Mouse (Mus musculus) CH12.LX (cell line): Measurements from ENCODE around the gene Hcfc2. TPM values are rescaled to one million over a fixed set of nuclear protein-coding genes. Genes with fewer than 3 reads are reported as not detected.
A peak's percentile ranks its signal among the peaks of the same experiment; 100 is the strongest.

Source experiments
- DNase-seq: peaks from one replicate; pipeline ENCODE4 v3.0.0-alpha.2; 2013; ENCODE audit errors: extremely low read depth
- H3K27ac ChIP-seq: 2 replicates; pipeline ENCODE4 v1.5.1; 2012; ENCODE audit warnings: low read depth, mild to moderate bottlenecking, control low read depth, moderate library complexity; ENCODE audit not compliant: insufficient read depth
- H3K27me3 ChIP-seq: replicated peaks from 2 replicates; pipeline ENCODE3; 2012; ENCODE audit warnings: inconsistent platforms
- H3K36me3 ChIP-seq, 2 experiments: replicated peaks in 1 of 2; 2 replicates each; pipeline versions ENCODE3 to v1.6.1; 2012; ENCODE audit warnings: inconsistent platforms in 1 of 2, low read length in 1 of 2, mild to moderate bottlenecking in 1 of 2, mixed read lengths in 1 of 2, moderate library complexity in 1 of 2; ENCODE audit not compliant: control insufficient read depth in 1 of 2, insufficient read depth in 1 of 2
- H3K4me1 ChIP-seq, 2 experiments: 2 replicates each; pipeline ENCODE4 v1.6.1; 2012; ENCODE audit warnings: inconsistent platforms in 1 of 2, moderate library complexity in 1 of 2; ENCODE audit not compliant: insufficient read depth in 2 of 2, control insufficient read depth in 1 of 2
- H3K4me2 ChIP-seq: 2 replicates; pipeline ENCODE4 v1.6.1; 2012; ENCODE audit warnings: low read depth, mild to moderate bottlenecking, control low read depth; ENCODE audit not compliant: poor library complexity, insufficient read depth, severe bottlenecking
- H3K4me3 ChIP-seq, 3 experiments: fragments of 150-350 bp in 1 of 3; sonication (generic) in 1 of 3; replicated peaks in 1 of 3; 2 replicates each; pipeline versions ENCODE3 to v1.5.1; 2011 to 2012; ENCODE audit warnings: low read depth in 2 of 3, low read length in 2 of 3, mild to moderate bottlenecking in 2 of 3, moderate library complexity in 2 of 3, control low read depth in 1 of 3, improper control_type of control experiment in 1 of 3, inconsistent platforms in 1 of 3, mixed read lengths in 1 of 3; ENCODE audit not compliant: poor library complexity in 1 of 3
- H3K79me2 ChIP-seq: replicated peaks from 2 replicates; pipeline ENCODE4 v1.6.1; 2012; ENCODE audit warnings: mild to moderate bottlenecking, moderate library complexity; ENCODE audit not compliant: control insufficient read depth, poor library complexity, insufficient read depth, severe bottlenecking; ENCODE audit errors: extremely low read depth
- H3K9ac ChIP-seq: 2 replicates; pipeline ENCODE4 v1.6.1; 2012; ENCODE audit warnings: low read depth, mild to moderate bottlenecking, control low read depth, moderate library complexity; ENCODE audit not compliant: insufficient read depth
- H3K9me3 ChIP-seq: replicated peaks from 2 replicates; pipeline ENCODE3; 2012; ENCODE audit warnings: low read length, inconsistent platforms, mixed read lengths
- BHLHE40 ChIP-seq: IDR thresholded peaks from 2 replicates; pipeline ENCODE4 v1.6.1; 2011; ENCODE audit warnings: mild to moderate bottlenecking, low read depth, low read length, improper control_type of control experiment
- CTCF ChIP-seq, 2 experiments: IDR thresholded peaks in 1 of 2; conservative IDR thresholded peaks in 1 of 2; 2 replicates each; pipeline ENCODE4 v1.5.1; 2011 to 2012; ENCODE audit warnings: low read depth in 2 of 2, low read length in 2 of 2, improper control_type of control experiment in 1 of 2, inconsistent platforms in 1 of 2, mild to moderate bottlenecking in 1 of 2, moderate library complexity in 1 of 2
- dilution Hi-C: fragments of 300-500 bp; cut with MboI; formaldehyde crosslinking; loops from 2 replicates; pipeline ENCODE4 v1.14.3; 2020; ENCODE audit warnings: low sequenced_read_pairs; ENCODE audit not compliant: extremely low pct_unique_long_range_greater_than_20kb, extremely low pct_ligation_motif_present
- in situ Hi-C: fragments of 300-500 bp; cut with MboI; formaldehyde crosslinking; loops from 3 replicates; pipeline ENCODE4 v1.14.3; 2019; ENCODE audit warnings: low sequenced_read_pairs, low pct_ligation_motif_present, low pct_unique_long_range_greater_than_20kb, mixed read lengths
- polyA plus RNA-seq: library from polyadenylated mRNA; unstranded; fragments of >175 nt; gene quantifications from 2 replicates; pipeline ENCODE4 v1.2.1, GENCODE M21; 2012; ENCODE audit warnings: low read depth; ENCODE audit not compliant: insufficient read length
- total RNA-seq, 2 experiments: library from RNA; depleted of rRNA; stranded (reverse); fragments of 300-350 nt in 1 of 2; fragments of >200 nt in 1 of 2; gene quantifications; 2 replicates each; pipeline ENCODE4 v1.2.3; 2012 to 2014

Gene Hcfc2
- total and polyA plus RNA-seq, 3 experiments = 10.5 to 13.0 (median 12.3) TPM

- H3K4me3 ChIP-seq = no peak overlapping the region
- H3K4me1 ChIP-seq = peaks cover 7 to 19% of the 10 kb centered on the region in 2 experiments
- no peak for DNase-seq
- in situ Hi-C loops (loop anchor here (25.0 kb wide), 1 partner anchor 421 kb away; no protein-coding TSS in a partner anchor), dilution Hi-C loops (no loop called here)
- no peaks in the 10 kb centered on the region for H3K79me2 ChIP-seq
- H3K9ac ChIP-seq = no peak overlapping the region
- H3K9me3 ChIP-seq = peaks cover 4% of the 10 kb centered on the region
- TF ChIP-seq CTCF (conservative IDR thresholded peaks at IDR 0.05 in 1 of 2, IDR thresholded peaks at IDR 0.05 in 1 of 2; ENCODE audit: low read depth in 2 of 2, low read length in 2 of 2) = peak in 1 of 2 experiments; percentile 31; a peak in 2 of 4 replicates
- no peak for TF ChIP-seq BHLHE40
- TF ChIP-seq, all 38 proteins: peak for 1
- H3K27ac ChIP-seq = no peak overlapping the region
- H3K27me3 ChIP-seq = no peaks in the 10 kb centered on the region
- no peaks in the 10 kb centered on the region for H3K36me3 ChIP-seq
- H3K4me2 ChIP-seq = no peak overlapping the region
These were observed 95.8 kb downstream of the Hcfc2 start for GRCm38 (mm10) chr10:82791713-82792112.

Other genes with a start within 250 kb of the Hcfc2 start
- not detected in 2 replicates for gene Gm1553, start 203.5 kb upstream of the Hcfc2 start, total RNA-seq (2012; rRNA removed)
- not detected in 2 replicates for gene Gm1553, start 203.5 kb upstream of the Hcfc2 start, total RNA-seq (2014; rRNA removed)
- not detected in 2 replicates for gene Gm1553, start 203.5 kb upstream of the Hcfc2 start, polyA plus RNA-seq
- gene 1190007I07Rik, start 72.9 kb upstream of the Hcfc2 start, total RNA-seq (2012; rRNA removed) = 35.7 and 40.0 TPM in 2 replicates
- 59.7 and 70.5 TPM in 2 replicates for gene 1190007I07Rik, start 72.9 kb upstream of the Hcfc2 start, total RNA-seq (2014; rRNA removed)
- 43.8 and 53.6 TPM in 2 replicates for gene 1190007I07Rik, start 72.9 kb upstream of the Hcfc2 start, polyA plus RNA-seq
- 63.0 and 70.0 TPM in 2 replicates for gene Tdg, start 66.3 kb upstream of the Hcfc2 start, total RNA-seq (2012; rRNA removed)
- 85.8 and 88.9 TPM in 2 replicates for gene Tdg, start 66.3 kb upstream of the Hcfc2 start, total RNA-seq (2014; rRNA removed)
- gene Tdg, start 66.3 kb upstream of the Hcfc2 start, polyA plus RNA-seq = 115 and 129 TPM in 2 replicates
- not detected in 2 replicates for gene Glt8d2, start 5.5 kb upstream of the Hcfc2 start, total RNA-seq (2012; rRNA removed)
- not detected in 2 replicates for gene Glt8d2, start 5.5 kb upstream of the Hcfc2 start, total RNA-seq (2014; rRNA removed)
- gene Glt8d2, start 5.5 kb upstream of the Hcfc2 start, polyA plus RNA-seq = not detected in 2 replicates
- 26.6 and 27.2 TPM in 2 replicates for gene Nfyb, start 68.0 kb downstream of the Hcfc2 start, total RNA-seq (2012; rRNA removed)
- 39.6 and 45.4 TPM in 2 replicates for gene Nfyb, start 68.0 kb downstream of the Hcfc2 start, total RNA-seq (2014; rRNA removed)
- 24.0 and 25.0 TPM in 2 replicates for gene Nfyb, start 68.0 kb downstream of the Hcfc2 start, polyA plus RNA-seq
- 92.1 and 106 TPM in 2 replicates for gene Txnrd1, start 137.8 kb downstream of the Hcfc2 start, total RNA-seq (2012; rRNA removed)
- gene Txnrd1, start 137.8 kb downstream of the Hcfc2 start, total RNA-seq (2014; rRNA removed) = 133 and 147 TPM in 2 replicates
- gene Txnrd1, start 137.8 kb downstream of the Hcfc2 start, polyA plus RNA-seq = 254 and 256 TPM in 2 replicates
- 1.5 and 1.6 TPM in 2 replicates for gene Eid3, start 170.5 kb downstream of the Hcfc2 start, total RNA-seq (2012; rRNA removed)
- 1.4 and 1.7 TPM in 2 replicates for gene Eid3, start 170.5 kb downstream of the Hcfc2 start, total RNA-seq (2014; rRNA removed)
- 3.5 and 4.0 TPM in 2 replicates for gene Eid3, start 170.5 kb downstream of the Hcfc2 start, polyA plus RNA-seq